8 mouse cellular contexts compared by ENCODE assay signal in the genomic region with DNA sequence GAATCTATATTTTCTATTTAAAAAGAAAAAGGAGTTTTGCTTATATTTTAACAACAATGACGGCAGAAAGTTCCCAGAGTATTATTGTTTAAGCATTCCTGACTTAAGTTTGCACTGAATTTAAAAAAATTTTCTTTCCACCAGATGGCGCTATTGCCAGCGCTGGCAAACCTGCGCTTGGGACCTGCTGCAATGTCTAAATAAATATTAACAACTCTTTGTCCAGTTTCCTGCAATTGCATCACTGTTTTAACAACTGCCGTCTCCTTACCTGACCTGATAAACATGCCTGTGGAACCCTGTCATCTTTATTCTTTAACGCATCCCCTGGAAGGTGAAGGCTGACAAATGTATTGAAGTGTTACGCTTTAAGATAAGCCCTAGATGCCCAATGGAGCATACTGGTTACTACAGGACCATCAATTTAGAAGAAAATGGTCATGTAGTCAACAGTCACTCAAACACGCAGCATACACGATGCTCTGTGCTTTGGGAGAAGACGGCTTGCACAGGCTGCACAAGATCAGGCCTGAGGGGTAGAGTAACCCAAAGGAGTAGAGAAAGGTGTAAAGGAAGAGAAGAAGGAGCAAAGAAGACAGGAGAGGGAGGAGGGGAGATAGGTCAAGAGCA.
DNase-seq lines count a peak whose midpoint lies in the region; ATAC-seq and TF ChIP-seq lines count a peak whose summit lies in the region.

No protein-coding gene starts in this region.

- peak; percentile 66 for TF ChIP-seq CTCF in bone marrow macrophage, adult 2 months (IDR thresholded peaks at IDR 0.05; ENCODE audit: low read depth, low read length)

- peaks cover 39% of the 10 kb centered on the region for H3K4me1 ChIP-seq in bone marrow macrophage, adult 2 months (ENCODE audit: control insufficient read depth, insufficient read depth, low read length)
- 0 out of 2 replicates have a peak, but pooled peaks cover 4% of the 10 kb centered on the region for H3K4me1 ChIP-seq in forebrain, embryonic 14.5 days (ENCODE audit: control insufficient read depth, insufficient read depth, low read length)

- WGBS in forebrain, embryonic 14.5 days = 49% methylated on average over 10 of the region's 10 CpGs

- H3K27me3 ChIP-seq in forebrain, embryonic 14.5 days (replicated peaks; ENCODE audit: control insufficient read depth, insufficient read depth, low read length) = no peaks in the 10 kb centered on the region

- H3K9me3 ChIP-seq in forebrain, embryonic 14.5 days (replicated peaks; ENCODE audit: control insufficient read depth, low read length) = no peaks in the 10 kb centered on the region

- no peak overlapping the region for H3K4me3 ChIP-seq in bone marrow macrophage, adult 2 months (ENCODE audit: insufficient read depth, low read length)
- H3K4me3 ChIP-seq in forebrain, embryonic 14.5 days (ENCODE audit: low read depth, low read length) = no peak overlapping the region

- no peak for TF ChIP-seq POLR2A in bone marrow macrophage, adult 2 months (IDR thresholded peaks at IDR 0.05; ENCODE audit: borderline replicate concordance, low read depth, low read length)

- no peak overlapping the region for H3K27ac ChIP-seq in bone marrow macrophage, adult 2 months (ENCODE audit: insufficient read depth, low read depth, low read length)
- H3K27ac ChIP-seq in forebrain, embryonic 14.5 days (ENCODE audit: low read depth, low read length) = no peak overlapping the region

- no peak overlapping the region for H3K9ac ChIP-seq in forebrain, embryonic 14.5 days (ENCODE audit: low read length)

- H3K4me2 ChIP-seq in forebrain, embryonic 14.5 days (ENCODE audit: low read length) = no peak overlapping the region

- DNase-seq in adrenal gland, adult 2 months = peak; percentile 55
- DNase-seq in adrenal gland, adult 18-20 months (ENCODE audit: low spot score in 2 of 2) = no peak
- peak; percentile 30 for DNase-seq in 3134 (ENCODE audit: extremely low read depth, insufficient read length, low spot score)
- DNase-seq in forebrain, embryonic 14.5 days (ENCODE audit: low spot score) = peak; percentile 80
- peak; percentile 68 for DNase-seq in kidney, adult 9 months
- DNase-seq in thymus, postnatal 14 days = peak; percentile 37

- ATAC-seq in forebrain, embryonic 14.5 days = peak; percentile 75
- peak; percentile 46 for ATAC-seq in megakaryocyte progenitor cell, adult 5-6 weeks (replicated peaks; ENCODE audit: poor library complexity)

- no peaks in the 10 kb centered on the region for H3K36me3 ChIP-seq in forebrain, embryonic 14.5 days (ENCODE audit: control insufficient read depth, insufficient read depth, low read length)

Comparison
In these comparisons a context has a peak if more than half of its experiments do, and no peak if none do; other contexts are left out.
1. DNase-seq: peak in adrenal gland, adult 2 months (single experiment), 3134 (single experiment), forebrain, embryonic 14.5 days (single experiment), kidney, adult 9 months (single experiment) and thymus, postnatal 14 days (single experiment); none in adrenal gland, adult 18-20 months (0 of 2).